8 mouse cellular contexts compared by ENCODE assay signal in genomic region chr11:85712860-85713813, GRCm38 (mm10).
DNase-seq lines count a peak whose midpoint lies in the region; ATAC-seq and TF ChIP-seq lines count a peak whose summit lies in the region.

No protein-coding gene starts in this region.

- WGBS in midbrain, embryonic 11.5 days = 57% methylated on average over 19 of the region's 19 CpGs
- WGBS in midbrain, embryonic 16.5 days = 54% methylated on average over 19 of the region's 19 CpGs
- WGBS in kidney, adult 2 months = 43% methylated on average over 19 of the region's 19 CpGs
- 37% methylated on average over 19 of the region's 19 CpGs for WGBS in lung, adult 2 months

- H3K9ac ChIP-seq in midbrain, embryonic 11.5 days (ENCODE audit: low read length) = no peak overlapping the region
- H3K9ac ChIP-seq in midbrain, embryonic 16.5 days (ENCODE audit: low read depth, low read length) = no peak overlapping the region

- no peaks in the 10 kb centered on the region for H3K36me3 ChIP-seq in midbrain, embryonic 11.5 days (ENCODE audit: control insufficient read depth, insufficient read depth, low read length)
- H3K36me3 ChIP-seq in midbrain, embryonic 16.5 days (ENCODE audit: control insufficient read depth, insufficient read depth, low read length) = no peaks in the 10 kb centered on the region
- no peaks in the 10 kb centered on the region for H3K36me3 ChIP-seq in kidney, adult 2 months (ENCODE audit: control insufficient read depth, insufficient read depth, low read length)

- peak; percentile 89 for DNase-seq in midbrain, embryonic 11.5 days (ENCODE audit: low spot score, missing footprints)
- DNase-seq in adrenal gland, postnatal 25 days = peak; percentile 73
- peak; percentile 99 for DNase-seq in heart, adult 11 months
- peak; percentile 87 for DNase-seq in kidney, adult 2 months
- peak; percentile 80 for DNase-seq in lung, adult 2 months
- peak; percentile 69 for DNase-seq in retina, postnatal 1 day

- peaks cover 32% of the 10 kb centered on the region for H3K27me3 ChIP-seq in midbrain, embryonic 11.5 days (ENCODE audit: control insufficient read depth, insufficient read depth, low read length)
- H3K27me3 ChIP-seq in midbrain, embryonic 16.5 days (ENCODE audit: control insufficient read depth, insufficient read depth, low read depth, low read length) = peaks cover 14% of the 10 kb centered on the region
- no peaks in the 10 kb centered on the region for H3K27me3 ChIP-seq in kidney, adult 2 months (replicated peaks; ENCODE audit: control insufficient read depth, insufficient read depth, low read length)

- no peak for TF ChIP-seq CTCF in kidney, adult 2 months (conservative IDR thresholded peaks at IDR 0.05; ENCODE audit: insufficient read depth, insufficient read length, low read depth, low read length)
- no peak for TF ChIP-seq CTCF in lung, adult 2 months (IDR thresholded peaks at IDR 0.05; ENCODE audit: insufficient read depth, low read length)

- H3K4me1 ChIP-seq in midbrain, embryonic 11.5 days (ENCODE audit: control insufficient read depth, insufficient read depth, low read length) = peaks cover 18% of the 10 kb centered on the region
- H3K4me1 ChIP-seq in midbrain, embryonic 16.5 days (ENCODE audit: control insufficient read depth, insufficient read depth, low read length) = peaks cover 11% of the 10 kb centered on the region
- 0 out of 2 replicates have a peak, but pooled peaks cover 9% of the 10 kb centered on the region for H3K4me1 ChIP-seq in kidney, adult 2 months (ENCODE audit: control insufficient read depth, insufficient read depth, low read length)
- peaks cover 10% of the 10 kb centered on the region for H3K4me1 ChIP-seq in lung, adult 2 months (ENCODE audit: control insufficient read depth, insufficient read depth, low read length)

- H3K9me3 ChIP-seq in midbrain, embryonic 11.5 days (ENCODE audit: control insufficient read depth, low read length) = no peaks in the 10 kb centered on the region
- no peaks in the 10 kb centered on the region for H3K9me3 ChIP-seq in midbrain, embryonic 16.5 days (replicated peaks; ENCODE audit: control insufficient read depth, low read length, poor library complexity, severe bottlenecking)

- no peak overlapping the region for H3K27ac ChIP-seq in midbrain, embryonic 11.5 days (ENCODE audit: low read depth, low read length)
- no peak overlapping the region for H3K27ac ChIP-seq in midbrain, embryonic 16.5 days (ENCODE audit: low read length)
- no peak overlapping the region for H3K27ac ChIP-seq in kidney, adult 2 months (ENCODE audit: insufficient read depth, low read depth, low read length)

- peak overlapping the region; percentile 9; the same call in 1 of the 2 replicates for H3K4me2 ChIP-seq in midbrain, embryonic 11.5 days
- H3K4me2 ChIP-seq in midbrain, embryonic 16.5 days (ENCODE audit: low read length) = no peak overlapping the region

- no peak for TF ChIP-seq POLR2A in kidney, adult 2 months (IDR thresholded peaks at IDR 0.05; ENCODE audit: low read depth, low read length)
- TF ChIP-seq POLR2A in lung, adult 2 months (IDR thresholded peaks at IDR 0.05; ENCODE audit: borderline replicate concordance, extremely low read depth, low read depth, low read length) = no peak

- ATAC-seq in midbrain, embryonic 11.5 days (ENCODE audit: low FRiP score) = peak; percentile 44; the same call in 1 of the 2 replicates
- ATAC-seq in midbrain, embryonic 16.5 days = no peak
- ATAC-seq in inflammation-experienced regulatory T-cells, adult 6 months = no peak

- no peak overlapping the region for H3K4me3 ChIP-seq in midbrain, embryonic 11.5 days (ENCODE audit: low read depth, low read length)
- H3K4me3 ChIP-seq in midbrain, embryonic 16.5 days (ENCODE audit: low read depth, low read length) = no peak overlapping the region
- no peak overlapping the region for H3K4me3 ChIP-seq in kidney, adult 2 months (ENCODE audit: insufficient read depth, low read depth, low read length)
- H3K4me3 ChIP-seq in lung, adult 2 months (replicated peaks; ENCODE audit: extremely low read depth, low read depth, low read length) = no peak overlapping the region
